Mouse (Mus musculus) kidney, postnatal 0 days (tissue): ENCODE measurements at regions not wholly inside any gene's neighbourhood (a gene's known extent, or its start where the extent isn't known, plus 50 kb on each side); places are given as distances from the start of the nearest gene placed in this dataset.
A peak's percentile ranks its signal among the peaks of the same experiment; 100 is the strongest.

ENCODE experiments used
- ATAC-seq: fragments of 200-750 bp; cut with Nextera tagmentation; replicated peaks from 2 replicates; pipeline ENCODE4 v1.8.0; 2017; ENCODE audit warnings: low read depth, moderate number of reproducible peaks, moderate TSS enrichment, moderate library complexity; ENCODE audit not compliant: low FRiP score
- DNase-seq: peaks from one replicate; pipeline ENCODE4 v3.0.0-alpha.2; 2016; ENCODE audit warnings: low spot score
- H3K27ac ChIP-seq: fragments of 300-500 bp; sonication (generic); 2 replicates; pipeline ENCODE4 v1.5.1; 2014; ENCODE audit warnings: mild to moderate bottlenecking
- H3K27me3 ChIP-seq: fragments of 300-500 bp; sonication (generic); 2 replicates; pipeline ENCODE4 v1.6.1; 2014; ENCODE audit warnings: low read length, mixed read lengths; ENCODE audit not compliant: insufficient read depth
- H3K36me3 ChIP-seq: fragments of 300-500 bp; sonication (generic); 2 replicates; pipeline ENCODE4 v1.6.1; 2014; ENCODE audit warnings: low read length, mixed read lengths; ENCODE audit not compliant: insufficient read depth
- H3K4me1 ChIP-seq: fragments of 300-500 bp; sonication (generic); replicated peaks from 2 replicates; pipeline ENCODE4 v1.6.1; 2014; ENCODE audit warnings: antibody characterized with exemption, low read length, mixed read lengths; ENCODE audit not compliant: insufficient read depth
- H3K4me2 ChIP-seq: fragments of 300-500 bp; sonication (generic); 2 replicates; pipeline ENCODE4 v1.6.1; 2014; ENCODE audit warnings: mild to moderate bottlenecking, low read length, moderate library complexity, mixed read lengths
- H3K4me3 ChIP-seq: fragments of 300-500 bp; sonication (generic); replicated peaks from 2 replicates; pipeline ENCODE4 v1.5.1; 2014; ENCODE audit warnings: low read depth, low read length
- H3K9ac ChIP-seq: fragments of 300-500 bp; sonication (generic); 2 replicates; pipeline ENCODE4 v1.6.1; 2014; ENCODE audit warnings: low read depth, low read length
- H3K9me3 ChIP-seq: fragments of 300-500 bp; sonication (generic); replicated peaks from 2 replicates; pipeline ENCODE4 v1.6.1; 2016; ENCODE audit warnings: low read length, inconsistent platforms, mixed read lengths
- CTCF ChIP-seq: IDR thresholded peaks from 2 replicates; pipeline ENCODE4 v1.5.1; 2016; ENCODE audit warnings: antibody characterized with exemption, low read depth, mild to moderate bottlenecking, moderate library complexity
- WGBS: fragments of 180-500 bp; shearing (Covaris S2); extraction: QIAGEN DNeasy Blood & Tissue Kit; methylation state at CpG from one replicate; pipeline ENCODE4 v1.1.7; 2014; 5-methylcytosine and 5-hydroxymethylcytosine counted together

DNA sequence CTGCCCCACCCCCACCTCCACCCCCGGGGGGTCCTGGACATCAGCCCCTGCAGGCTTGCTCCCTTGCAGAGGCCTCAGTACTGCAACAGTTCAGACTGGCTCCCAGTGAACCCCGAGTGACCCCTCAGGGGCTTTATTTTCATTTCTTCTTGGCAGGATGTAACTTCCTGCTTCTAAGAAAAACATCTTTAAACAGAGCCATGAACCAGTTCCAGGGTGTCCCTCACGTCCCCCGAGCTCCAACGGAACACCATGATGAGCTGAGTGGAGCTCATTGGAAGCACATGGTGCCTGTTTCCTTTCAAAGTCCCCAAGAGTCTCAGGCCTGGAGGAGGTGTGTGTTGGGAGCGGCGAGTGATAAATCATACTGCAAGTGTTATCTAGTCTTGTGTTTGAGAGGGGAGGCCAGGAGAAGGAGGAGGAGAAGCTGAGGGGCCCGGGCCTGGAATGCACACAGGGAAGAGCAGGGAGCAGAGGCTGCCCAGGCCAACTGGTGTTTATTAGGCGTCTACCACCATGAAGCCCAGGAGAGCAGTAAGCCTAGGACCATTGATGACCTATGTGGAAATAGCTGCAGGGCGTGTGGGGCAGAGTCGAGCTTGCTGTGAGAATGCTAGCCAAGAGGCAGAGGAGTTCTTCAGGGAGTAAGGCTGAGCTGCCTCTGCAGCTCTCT is 114.7 kb upstream of the Gdf10 start:
- no peak overlapping the region for H3K4me3 ChIP-seq
- no peak for TF ChIP-seq CTCF
- no peaks in the 10 kb centered on the region for H3K27me3 ChIP-seq
- H3K27ac ChIP-seq = peak overlapping the region; percentile 50; the same call in 1 of the 2 replicates
- no peaks in the 10 kb centered on the region for H3K9me3 ChIP-seq
- 15% methylated on average over 11 of the region's 11 CpGs for whole genome bisulfite sequencing
- H3K9ac ChIP-seq = no peak overlapping the region
- H3K4me2 ChIP-seq = no peak overlapping the region
- H3K36me3 ChIP-seq = no peaks in the 10 kb centered on the region
- DNase-seq (peak; percentile 88), ATAC-seq (peak; percentile 68)
- H3K4me1 ChIP-seq = peaks cover 23% of the 10 kb centered on the region

DNA sequence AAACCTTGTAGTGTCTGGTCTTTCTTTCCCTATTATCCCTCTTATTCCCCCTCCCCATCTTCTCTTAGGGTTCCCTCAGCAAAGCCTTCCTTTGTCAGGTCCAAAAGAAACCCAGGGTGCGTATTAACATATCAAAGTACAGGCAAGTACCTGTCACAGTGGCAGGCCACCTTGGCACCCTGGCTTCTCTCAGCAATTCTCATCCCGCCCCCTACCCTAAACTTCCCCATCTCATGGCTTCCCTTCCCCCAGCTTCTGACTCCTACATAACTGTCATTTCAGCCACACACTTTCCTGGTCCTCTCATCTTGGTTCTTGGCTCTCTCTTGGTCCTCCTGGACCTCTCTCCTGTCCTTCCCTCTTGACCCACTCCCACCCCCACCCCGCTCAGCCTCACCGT is 112.8 kb upstream of the Gdf10 start:
- no peak for DNase-seq
- peaks cover 23% of the 10 kb centered on the region for H3K4me1 ChIP-seq
- H3K9ac ChIP-seq = no peak overlapping the region
- H3K4me2 ChIP-seq = no peak overlapping the region
- no peak overlapping the region for H3K27ac ChIP-seq
- no peak for ATAC-seq
- H3K4me3 ChIP-seq = no peak overlapping the region
- no peaks in the 10 kb centered on the region for H3K9me3 ChIP-seq
- WGBS = 94% methylated on average over 4 of the region's 4 CpGs
- no peaks in the 10 kb centered on the region for H3K27me3 ChIP-seq
- TF ChIP-seq CTCF = no peak
- no peaks in the 10 kb centered on the region for H3K36me3 ChIP-seq

DNA sequence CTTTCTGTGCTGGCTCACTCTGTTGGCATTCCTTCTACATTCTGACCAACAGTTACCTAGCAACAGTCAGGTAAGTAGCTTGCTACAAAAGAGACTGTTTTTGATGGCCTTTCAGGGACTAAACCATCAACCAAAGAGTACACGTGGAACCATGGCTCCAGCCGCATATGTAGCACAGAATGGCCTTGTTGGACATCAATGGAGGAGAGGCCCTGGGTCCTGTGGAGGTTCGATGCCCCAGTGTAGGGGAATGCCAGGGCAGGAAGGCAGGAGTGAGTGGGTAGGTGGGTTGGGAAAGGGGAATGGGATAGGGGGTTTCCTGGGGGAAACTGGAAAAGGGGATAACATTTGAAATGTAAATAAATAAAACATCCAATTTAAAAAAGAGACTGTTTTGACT is 112.1 kb upstream of the Gdf10 start:
- no peaks in the 10 kb centered on the region for H3K36me3 ChIP-seq
- TF ChIP-seq CTCF = no peak

DNA sequence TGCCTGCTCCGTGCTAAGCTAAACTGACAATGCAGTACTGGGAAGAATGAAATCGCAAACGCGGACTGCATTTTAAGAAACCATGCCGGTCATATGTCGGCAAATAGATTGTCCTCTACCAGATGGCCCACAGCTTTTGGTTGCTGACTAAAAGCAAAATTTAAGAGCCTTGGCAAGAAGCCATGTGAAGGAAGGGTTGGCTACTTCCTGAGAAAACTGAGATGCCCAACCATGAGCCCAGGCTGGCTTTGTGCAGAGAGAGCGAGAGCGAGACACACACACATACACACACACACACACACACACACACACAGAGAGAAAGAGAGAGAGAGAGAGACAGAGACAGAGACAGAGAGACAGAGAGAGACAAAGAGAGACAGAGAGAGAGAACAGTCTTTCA is 111.1 kb upstream of the Gdf10 start:
- 66% methylated on average over 8 of the region's 8 CpGs for WGBS
- no peak overlapping the region for H3K9ac ChIP-seq
- no peak for TF ChIP-seq CTCF
- H3K27ac ChIP-seq = no peak overlapping the region
- H3K4me2 ChIP-seq = no peak overlapping the region
- no peaks in the 10 kb centered on the region for H3K27me3 ChIP-seq
- H3K36me3 ChIP-seq = no peaks in the 10 kb centered on the region
- peaks cover 20% of the 10 kb centered on the region for H3K4me1 ChIP-seq
- no peak for DNase-seq
- no peaks in the 10 kb centered on the region for H3K9me3 ChIP-seq
- H3K4me3 ChIP-seq = no peak overlapping the region
- ATAC-seq = no peak

More for the DNA sequence above, 112.1 kb upstream of the Gdf10 start:
- no peak overlapping the region for H3K9ac ChIP-seq
- H3K27me3 ChIP-seq = no peaks in the 10 kb centered on the region
- no peak overlapping the region for H3K4me2 ChIP-seq
- DNase-seq (no peak), ATAC-seq (no peak)
- peaks cover 23% of the 10 kb centered on the region for H3K4me1 ChIP-seq
- no peak overlapping the region for H3K27ac ChIP-seq
- no peak overlapping the region for H3K4me3 ChIP-seq
- H3K9me3 ChIP-seq = no peaks in the 10 kb centered on the region
- 83% methylated on average over 3 of the region's 3 CpGs for WGBS

DNA sequence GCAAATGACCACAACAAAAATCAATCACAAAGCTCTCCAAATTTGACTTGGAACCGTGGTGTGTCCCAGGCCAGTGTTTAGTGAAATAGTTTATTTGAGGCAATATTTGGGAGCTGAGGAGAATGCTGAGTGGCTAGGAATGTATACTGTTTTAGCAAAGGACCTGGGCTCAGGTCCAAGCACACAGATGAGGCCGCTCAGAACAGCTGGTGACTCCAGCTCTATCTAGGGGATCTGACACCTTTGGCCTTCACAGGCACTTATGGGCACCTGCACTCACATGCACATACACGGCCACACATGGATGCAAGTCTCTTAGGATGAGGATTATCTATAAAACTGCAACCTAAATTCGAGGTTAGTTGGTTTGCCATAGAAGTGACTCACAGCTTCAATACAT is 110.6 kb upstream of the Gdf10 start:
- Histone ChIP-seq H3K36me3 (no peaks in the 10 kb centered on the region), H3K4me1 (peaks cover 17% of the 10 kb centered on the region), H3K9me3 (no peaks in the 10 kb centered on the region), H3K27ac (no peak overlapping the region), H3K9ac (no peak overlapping the region), H3K4me3 (no peak overlapping the region), H3K27me3 (no peaks in the 10 kb centered on the region), H3K4me2 (no peak overlapping the region)
- TF ChIP-seq CTCF = no peak
- ATAC-seq (no peak), DNase-seq (no peak)
- 63% methylated on average over 4 of the region's 4 CpGs for WGBS

DNA sequence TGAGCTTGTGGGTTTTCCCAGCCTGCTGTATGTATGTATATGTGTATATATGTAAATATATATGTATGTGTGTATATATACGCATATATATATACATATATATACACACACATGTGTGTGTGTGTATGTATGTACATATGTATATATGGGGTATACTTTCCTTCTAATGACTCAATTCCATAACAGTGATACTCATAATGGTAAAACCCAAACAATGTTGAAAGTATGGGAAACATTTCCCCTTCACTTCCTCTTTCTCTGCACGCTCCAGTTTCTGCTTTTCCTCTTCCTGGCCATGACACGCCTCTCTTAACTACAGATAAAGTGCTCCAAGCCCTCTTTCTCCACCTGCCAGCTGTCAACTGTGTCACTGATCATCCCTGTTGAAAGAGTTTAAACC is 110.1 kb upstream of the Gdf10 start:
- Histone ChIP-seq H3K36me3 (no peaks in the 10 kb centered on the region), H3K9me3 (no peaks in the 10 kb centered on the region), H3K9ac (no peak overlapping the region), H3K4me3 (no peak overlapping the region), H3K27ac (no peak overlapping the region), H3K27me3 (no peaks in the 10 kb centered on the region), H3K4me2 (no peak overlapping the region), H3K4me1 (peaks cover 14% of the 10 kb centered on the region)
- ATAC-seq (no peak), DNase-seq (no peak)
- 61% methylated on average over 3 of the region's 3 CpGs for WGBS
- TF ChIP-seq CTCF = no peak

DNA sequence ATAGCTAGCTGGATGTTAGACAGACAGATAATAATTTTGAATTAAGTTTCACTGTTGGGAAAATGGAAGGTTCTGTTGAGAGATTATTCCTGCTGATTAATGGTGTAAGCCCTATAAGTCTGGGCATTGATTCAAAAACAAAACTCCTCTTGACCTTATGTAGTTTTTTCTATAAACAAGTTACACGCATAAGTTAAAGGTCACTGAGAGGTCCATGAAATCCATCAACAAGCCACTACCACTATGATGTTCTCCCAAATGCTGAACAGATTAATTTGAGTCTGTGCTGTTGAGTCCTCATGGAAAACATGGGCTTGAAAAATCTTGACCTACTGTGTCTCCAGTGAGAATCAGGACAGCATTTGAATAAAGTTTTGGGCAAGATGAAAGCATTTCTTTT is 109.3 kb upstream of the Gdf10 start:
- peak; percentile 71 for DNase-seq

More for the DNA sequence above, 109.3 kb upstream of the Gdf10 start:
- H3K36me3 ChIP-seq = no peaks in the 10 kb centered on the region
- no peak overlapping the region for H3K9ac ChIP-seq
- H3K4me3 ChIP-seq = no peak overlapping the region
- TF ChIP-seq CTCF = no peak
- no peaks in the 10 kb centered on the region for H3K27me3 ChIP-seq
- no peak overlapping the region for H3K27ac ChIP-seq
- no peak overlapping the region for H3K4me2 ChIP-seq
- H3K4me1 ChIP-seq = peaks cover 5% of the 10 kb centered on the region; the same call in 1 of the 2 replicates
- 46% methylated on average over 1 of the region's 1 CpGs for WGBS
- H3K9me3 ChIP-seq = no peaks in the 10 kb centered on the region
- no peak for ATAC-seq
